Mouse (Mus musculus): ENCODE results near the gene Adam33.

The Adam33 gene

GRCm38 (mm10) chr2:131029065-131029935 lies 34.3 kb downstream of the Adam33 start:
- DNase-seq (ENCODE audit: low spot score in 2 of 2): no peak

DNA sequence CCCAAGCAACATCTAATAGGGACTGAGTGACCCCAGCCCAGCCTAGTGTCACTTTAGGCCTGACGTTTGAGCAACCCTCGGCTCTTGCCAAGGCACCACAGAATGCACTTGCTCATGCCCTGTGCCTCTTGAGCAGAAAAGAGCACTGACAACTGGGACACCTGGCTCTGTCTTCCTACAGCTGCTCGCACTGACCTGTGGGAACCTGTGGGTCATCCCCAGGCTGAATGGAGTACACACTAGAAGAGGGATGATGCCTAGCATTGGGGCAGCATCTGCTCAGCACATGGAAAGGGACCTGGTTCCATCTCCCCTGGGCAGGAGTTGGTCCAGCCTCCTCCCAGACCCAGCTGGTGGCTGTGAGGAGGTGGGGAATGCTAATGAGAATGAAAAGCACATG lies 36.7 kb downstream of the Adam33 start:
- no peak for DNase-seq (ENCODE audit: low spot score in 2 of 2)

GRCm38 (mm10) chr2:131025230-131025629 lies 38.4 kb downstream of the Adam33 start:
- no peak for DNase-seq (ENCODE audit: low spot score in 2 of 2)

- no peak for DNase-seq (ENCODE audit: low spot score in 2 of 2)
These were observed 53.0 kb downstream of the Adam33 start for GRCm38 (mm10) chr2:131010566-131010965.

GRCm38 (mm10) chr2:131009123-131009522 lies 54.5 kb downstream of the Adam33 start:
- no peak for DNase-seq (ENCODE audit: low spot score in 2 of 2)

Data from spleen, postnatal 10 days (tissue).